Mouse (Mus musculus) stomach, embryonic 14.5 days (tissue): ENCODE results near the gene Nup210l. TPM values are rescaled to one million over a fixed set of nuclear protein-coding genes. Genes with fewer than 3 reads are reported as not detected.

Experiments used
- ATAC-seq: fragments of 200-750 bp; cut with Nextera tagmentation; 2 replicates; pipeline ENCODE4 v1.8.0; 2017; ENCODE audit warnings: low read depth, moderate TSS enrichment; ENCODE audit not compliant: insufficient number of reproducible peaks, insufficient read depth, low FRiP score
- H3K27ac ChIP-seq: fragments of 300-500 bp; sonication (generic); 2 replicates; pipeline ENCODE4 v1.5.1; 2014; ENCODE audit warnings: mild to moderate bottlenecking, low read length, moderate library complexity, mixed read lengths
- H3K27me3 ChIP-seq: fragments of 300-500 bp; sonication (generic); 2 replicates; pipeline ENCODE4 v1.6.1; 2014; ENCODE audit warnings: low read length, control low read depth, mixed read lengths; ENCODE audit not compliant: control insufficient read depth, insufficient read depth
- H3K36me3 ChIP-seq: fragments of 300-500 bp; sonication (generic); 2 replicates; pipeline ENCODE4 v1.6.1; 2014; ENCODE audit warnings: mild to moderate bottlenecking, control low read depth, low read length, moderate library complexity, mixed read lengths; ENCODE audit not compliant: control insufficient read depth, insufficient read depth
- H3K4me1 ChIP-seq: fragments of 300-500 bp; sonication (generic); 2 replicates; pipeline ENCODE4 v1.6.1; 2014; ENCODE audit warnings: low read length, control low read depth, mixed read lengths; ENCODE audit not compliant: control insufficient read depth, insufficient read depth
- H3K4me2 ChIP-seq: fragments of 300-500 bp; sonication (generic); replicated peaks from 2 replicates; pipeline ENCODE4 v1.6.1; 2014; ENCODE audit warnings: low read depth, low read length, control low read depth
- H3K4me3 ChIP-seq: fragments of 300-500 bp; sonication (generic); 2 replicates; pipeline ENCODE4 v1.5.1; 2014; ENCODE audit warnings: low read depth, low read length, control low read depth
- H3K9ac ChIP-seq: fragments of 300-500 bp; sonication (generic); replicated peaks from 2 replicates; pipeline ENCODE4 v1.6.1; 2014; ENCODE audit warnings: low read depth, mild to moderate bottlenecking, control low read depth, low read length, moderate library complexity, mixed read lengths
- H3K9me3 ChIP-seq: fragments of 300-500 bp; sonication (generic); 2 replicates; pipeline ENCODE4 v1.6.1; 2016; ENCODE audit warnings: low read depth, low read length, control low read depth; ENCODE audit not compliant: control insufficient read depth
- WGBS: fragments of 180-500 bp; shearing (Covaris S2); extraction: QIAGEN DNeasy Blood & Tissue Kit; methylation state at CpG from one replicate; pipeline ENCODE4 v1.1.7; 2014; 5-methylcytosine and 5-hydroxymethylcytosine counted together
- polyA plus RNA-seq: library from polyadenylated mRNA; unstranded; fragments of >200 nt; fragmentation: Nextera tagmentation; extraction: Ambion mirVana; gene quantifications from 2 replicates; pipeline ENCODE4 v1.2.1, GENCODE M21; 2014

Nup210l gene
- polyA plus RNA-seq = 0.69 and 0.98 TPM in 2 replicates

GRCm38 (mm10) chr3:90103938-90104337 lies at the start of gene Nup210l:
Gene Nup210l, plus strand, starts transcription at chr3:90104132.
- no peaks in the 10 kb centered on the region for H3K27me3 ChIP-seq
- H3K4me1 ChIP-seq = no peaks in the 10 kb centered on the region
- no peak within 1 kb of the TSS for H3K4me3 ChIP-seq
- 84% methylated on average over 13 of the region's 13 CpGs for WGBS
- no peak within 1 kb of the TSS for H3K27ac ChIP-seq
- H3K9ac ChIP-seq = no peak within 1 kb of the TSS
- no peak within 1 kb of the TSS for H3K4me2 ChIP-seq
- no peaks in the 10 kb centered on the region for H3K9me3 ChIP-seq
- no peak for ATAC-seq
- H3K36me3 ChIP-seq = peaks cover 12% of the 10 kb centered on the region

GRCm38 (mm10) chr3:90061549-90061948 lies 42.4 kb upstream of the Nup210l start:
- Histone ChIP-seq H3K27me3 (no peaks in the 10 kb centered on the region), H3K4me2 (no peak overlapping the region), H3K27ac (no peak overlapping the region), H3K9ac (no peak overlapping the region), H3K36me3 (peaks cover 36% of the 10 kb centered on the region), H3K9me3 (no peaks in the 10 kb centered on the region), H3K4me3 (no peak overlapping the region), H3K4me1 (no peaks in the 10 kb centered on the region)
- no peak for ATAC-seq
- 90% methylated on average over 6 of the region's 6 CpGs for WGBS

- Histone ChIP-seq H3K4me3 (no peak overlapping the region), H3K27me3 (no peaks in the 10 kb centered on the region), H3K9ac (no peak overlapping the region), H3K36me3 (peaks cover 27% of the 10 kb centered on the region), H3K4me1 (no peaks in the 10 kb centered on the region), H3K4me2 (no peak overlapping the region), H3K9me3 (no peaks in the 10 kb centered on the region), H3K27ac (no peak overlapping the region)
- 75% methylated on average over 2 of the region's 2 CpGs for WGBS
- no peak for ATAC-seq
These were observed 41.4 kb upstream of the Nup210l start for GRCm38 (mm10) chr3:90062539-90062938.

GRCm38 (mm10) chr3:90064383-90064782 lies 39.5 kb upstream of the Nup210l start:
- no peak overlapping the region for H3K9ac ChIP-seq
- H3K4me1 ChIP-seq = no peaks in the 10 kb centered on the region
- ATAC-seq = no peak
- H3K27ac ChIP-seq = no peak overlapping the region
- no peaks in the 10 kb centered on the region for H3K27me3 ChIP-seq
- H3K4me2 ChIP-seq = no peak overlapping the region
- no peak overlapping the region for H3K4me3 ChIP-seq
- no peaks in the 10 kb centered on the region for H3K9me3 ChIP-seq
- 76% methylated on average over 3 of the region's 3 CpGs for WGBS
- H3K36me3 ChIP-seq = peaks cover 18% of the 10 kb centered on the region

GRCm38 (mm10) chr3:90065553-90065952 lies 38.4 kb upstream of the Nup210l start:
- Histone ChIP-seq H3K36me3 (peaks cover 15% of the 10 kb centered on the region), H3K4me1 (no peaks in the 10 kb centered on the region), H3K9ac (no peak overlapping the region), H3K9me3 (no peaks in the 10 kb centered on the region), H3K4me3 (no peak overlapping the region), H3K27me3 (no peaks in the 10 kb centered on the region), H3K4me2 (no peak overlapping the region), H3K27ac (no peak overlapping the region)
- WGBS = 50% methylated on average over 3 of the region's 3 CpGs
- ATAC-seq = no peak

- ATAC-seq = no peak
- Histone ChIP-seq H3K27ac (no peak overlapping the region), H3K9me3 (no peaks in the 10 kb centered on the region), H3K9ac (no peak overlapping the region), H3K4me2 (no peak overlapping the region), H3K27me3 (no peaks in the 10 kb centered on the region), H3K4me3 (no peak overlapping the region), H3K4me1 (no peaks in the 10 kb centered on the region), H3K36me3 (peaks cover 1% of the 10 kb centered on the region)
- WGBS = 88% methylated on average over 4 of the region's 4 CpGs
These were observed 36.1 kb upstream of the Nup210l start for GRCm38 (mm10) chr3:90067851-90068250.

GRCm38 (mm10) chr3:90069688-90070087 lies 34.2 kb upstream of the Nup210l start:
- Histone ChIP-seq H3K36me3 (no peaks in the 10 kb centered on the region), H3K9ac (no peak overlapping the region), H3K27me3 (no peaks in the 10 kb centered on the region), H3K4me2 (no peak overlapping the region), H3K4me1 (no peaks in the 10 kb centered on the region), H3K4me3 (no peak overlapping the region), H3K27ac (no peak overlapping the region), H3K9me3 (no peaks in the 10 kb centered on the region)
- WGBS = 71% methylated on average over 7 of the region's 7 CpGs
- ATAC-seq = no peak

GRCm38 (mm10) chr3:90072294-90072693 lies 31.6 kb upstream of the Nup210l start, which contains the start of gene Tpm3:
Gene Tpm3, plus strand, starts transcription at chr3:90072649.
- Histone ChIP-seq H3K36me3 (no peaks in the 10 kb centered on the region), H3K4me2 (no peak within 1 kb of the TSS), H3K4me1 (peaks cover 6% of the 10 kb centered on the region; the same call in 1 of the 2 replicates), H3K9me3 (no peaks in the 10 kb centered on the region), H3K27ac (no peak within 1 kb of the TSS), H3K4me3 (no peak within 1 kb of the TSS), H3K27me3 (no peaks in the 10 kb centered on the region), H3K9ac (no peak within 1 kb of the TSS)
- 70% methylated on average over 4 of the region's 4 CpGs for WGBS
- ATAC-seq = no peak
